7 mouse cellular contexts compared by ENCODE assay signal in genomic region chr11:116411582-116411981, GRCm38 (mm10). TPM values are rescaled to one million over a fixed set of nuclear protein-coding genes. Genes with fewer than 3 reads are reported as not detected.
DNase-seq lines count a peak whose midpoint lies in the region; ATAC-seq and TF ChIP-seq lines count a peak whose summit lies in the region.

No protein-coding gene starts in this region.

- no peak for ATAC-seq in embryonic facial prominence, embryonic 15.5 days (ENCODE audit: insufficient number of reproducible peaks, low FRiP score, low TSS enrichment, low read depth)
- ATAC-seq in limb, embryonic 15.5 days (ENCODE audit: insufficient number of reproducible peaks, low FRiP score, low TSS enrichment, low read depth): no peak

- no peak overlapping the region for H3K9ac ChIP-seq in embryonic facial prominence, embryonic 15.5 days
- no peak overlapping the region for H3K9ac ChIP-seq in limb, embryonic 15.5 days

- H3K36me3 ChIP-seq in E14TG2a.4 (ENCODE audit: insufficient read depth, low read length): 0 out of 2 replicates have a peak, but pooled peaks cover under 1% of the 10 kb centered on the region
- H3K36me3 ChIP-seq in embryonic facial prominence, embryonic 15.5 days: no peaks in the 10 kb centered on the region
- H3K36me3 ChIP-seq in limb, embryonic 15.5 days: no peaks in the 10 kb centered on the region

- peaks cover 21% of the 10 kb centered on the region for H3K27me3 ChIP-seq in E14TG2a.4 (ENCODE audit: insufficient read depth, low read length)
- H3K27me3 ChIP-seq in embryonic facial prominence, embryonic 15.5 days: 0 out of 2 replicates have a peak, but pooled peaks cover 2% of the 10 kb centered on the region
- H3K27me3 ChIP-seq in limb, embryonic 15.5 days: no peaks in the 10 kb centered on the region

- H3K27ac ChIP-seq in embryonic facial prominence, embryonic 15.5 days (replicated peaks): no peak overlapping the region
- no peak overlapping the region for H3K27ac ChIP-seq in limb, embryonic 15.5 days

- no peak for TF ChIP-seq CTCF in E14TG2a.4 (conservative IDR thresholded peaks at IDR 0.05; ENCODE audit: low read length)

- peaks cover 22% of the 10 kb centered on the region for H3K4me1 ChIP-seq in E14TG2a.4 (replicated peaks; ENCODE audit: low read depth, low read length)
- H3K4me1 ChIP-seq in embryonic facial prominence, embryonic 15.5 days: peaks cover 21% of the 10 kb centered on the region
- peaks cover 24% of the 10 kb centered on the region for H3K4me1 ChIP-seq in limb, embryonic 15.5 days

- H3K4me2 ChIP-seq in embryonic facial prominence, embryonic 15.5 days (replicated peaks): peak overlapping the region; percentile 95
- peak overlapping the region; percentile 97 for H3K4me2 ChIP-seq in limb, embryonic 15.5 days

- DNase-seq in A20 (ENCODE audit: low read depth, low spot score): peak; percentile 66
- DNase-seq in ovary, postnatal 14 days (ENCODE audit: low spot score): no peak
- no peak for DNase-seq in ovary, adult 18-20 months (ENCODE audit: low spot score)
- no peak for DNase-seq in right cerebral cortex, adult 18-20 months

- H3K4me3 ChIP-seq in E14TG2a.4 (replicated peaks; ENCODE audit: low read length): peak overlapping the region; percentile 83
- peak overlapping the region; percentile 70 for H3K4me3 ChIP-seq in embryonic facial prominence, embryonic 15.5 days (replicated peaks)
- peak overlapping the region; percentile 74 for H3K4me3 ChIP-seq in limb, embryonic 15.5 days

- no peaks in the 10 kb centered on the region for H3K9me3 ChIP-seq in E14TG2a.4 (ENCODE audit: low read length)
- no peaks in the 10 kb centered on the region for H3K9me3 ChIP-seq in embryonic facial prominence, embryonic 15.5 days (replicated peaks)
- no peaks in the 10 kb centered on the region for H3K9me3 ChIP-seq in limb, embryonic 15.5 days

- 25% methylated on average over 6 of the region's 6 CpGs for WGBS in embryonic facial prominence, embryonic 15.5 days
- 24% methylated on average over 6 of the region's 6 CpGs for WGBS in limb, embryonic 15.5 days

RNA-seq across cellular contexts. Expression of gene Rnf157, which starts 1.2 kb away (rescaled TPM):
- 15.7 and 17.0 TPM in 2 replicates for polyA plus RNA-seq in embryonic facial prominence, embryonic 15.5 days (2015; fragmentation: Nextera tagmentation; extraction: Ambion mirVana)
- polyA plus RNA-seq in limb, embryonic 15.5 days (2015; fragmentation: Nextera tagmentation; extraction: Ambion mirVana): 9.9 and 12.3 TPM in 2 replicates

RNA-seq across cellular contexts. Expression of gene Ubald2, which starts 22.3 kb away (rescaled TPM):
- 33.3 and 39.6 TPM in 2 replicates for polyA plus RNA-seq in embryonic facial prominence, embryonic 15.5 days (2015; fragmentation: Nextera tagmentation; extraction: Ambion mirVana)
- 25.9 and 26.6 TPM in 2 replicates for polyA plus RNA-seq in limb, embryonic 15.5 days (2015; fragmentation: Nextera tagmentation; extraction: Ambion mirVana)

RNA-seq across cellular contexts. Expression of gene Qrich2, which starts 54.5 kb away (rescaled TPM):
- polyA plus RNA-seq in embryonic facial prominence, embryonic 15.5 days (2015; fragmentation: Nextera tagmentation; extraction: Ambion mirVana): 0.09 and 0.16 TPM in 2 replicates
- polyA plus RNA-seq in limb, embryonic 15.5 days (2015; fragmentation: Nextera tagmentation; extraction: Ambion mirVana): 0.09 and 0.15 TPM in 2 replicates
